Mouse (Mus musculus) hindbrain, embryonic 11.5 days (tissue): ENCODE measurements around the gene Muc13. TPM values are rescaled to one million over a fixed set of nuclear protein-coding genes. Genes with fewer than 3 reads are reported as not detected.

Experiments
- ATAC-seq: fragments of 200-750 bp; cut with Nextera tagmentation; 2 replicates; pipeline ENCODE4 v1.8.0; 2017; ENCODE audit warnings: mild to moderate bottlenecking, moderate TSS enrichment, moderate library complexity; ENCODE audit not compliant: low FRiP score
- DNase-seq: peaks from one replicate; pipeline ENCODE4 v3.0.0-alpha.2; 2015; ENCODE audit warnings: low spot score
- H3K27ac ChIP-seq: fragments of 300-500 bp; sonication (generic); 2 replicates; pipeline ENCODE4 v1.5.1; 2014; ENCODE audit warnings: mild to moderate bottlenecking, low read depth, low read length
- H3K27me3 ChIP-seq: fragments of 300-500 bp; sonication (generic); 2 replicates; pipeline ENCODE4 v1.6.1; 2014; ENCODE audit warnings: mild to moderate bottlenecking, low read length, moderate library complexity, mixed read lengths; ENCODE audit not compliant: control insufficient read depth, insufficient read depth
- H3K36me3 ChIP-seq: fragments of 300-500 bp; sonication (generic); 2 replicates; pipeline ENCODE4 v1.6.1; 2014; ENCODE audit warnings: mild to moderate bottlenecking, low read length, moderate library complexity, mixed read lengths; ENCODE audit not compliant: control insufficient read depth, insufficient read depth
- H3K4me1 ChIP-seq: fragments of 300-500 bp; sonication (generic); replicated peaks from 2 replicates; pipeline ENCODE4 v1.6.1; 2014; ENCODE audit warnings: low read length, mixed read lengths; ENCODE audit not compliant: control insufficient read depth, insufficient read depth
- H3K4me2 ChIP-seq: fragments of 300-500 bp; sonication (generic); replicated peaks from 2 replicates; pipeline ENCODE4 v1.6.1; 2014; ENCODE audit warnings: mild to moderate bottlenecking, low read depth, low read length
- H3K4me3 ChIP-seq: fragments of 300-500 bp; sonication (generic); 2 replicates; pipeline ENCODE4 v1.5.1; 2014; ENCODE audit warnings: low read depth, low read length
- H3K9ac ChIP-seq: fragments of 300-500 bp; sonication (generic); 2 replicates; pipeline ENCODE4 v1.6.1; 2014; ENCODE audit warnings: low read depth, low read length
- H3K9me3 ChIP-seq: fragments of 300-500 bp; sonication (generic); 2 replicates; pipeline ENCODE4 v1.6.1; 2016; ENCODE audit warnings: low read length; ENCODE audit not compliant: control insufficient read depth
- WGBS: fragments of 180-500 bp; shearing (Covaris S2); extraction: QIAGEN DNeasy Blood & Tissue Kit; methylation state at CpG from one replicate; pipeline ENCODE4 v1.1.7; 2014; 5-methylcytosine and 5-hydroxymethylcytosine counted together
- polyA plus RNA-seq: library from polyadenylated mRNA; unstranded; fragments of >200 nt; fragmentation: Nextera tagmentation; extraction: Ambion mirVana; gene quantifications from 2 replicates; pipeline ENCODE4 v1.2.1, GENCODE M21; 2014

Gene Muc13
- polyA plus RNA-seq, result 0.08 and 0.14 TPM in 2 replicates

GRCm38 (mm10) chr16:33793846-33794791, at the start of gene Muc13:
Muc13 (plus strand) TSS chr16:33794037.
- 89% methylated on average over 10 of the region's 10 CpGs for WGBS
- H3K27ac ChIP-seq, result no peak within 1 kb of the TSS
- no peak within 1 kb of the TSS for H3K4me2 ChIP-seq
- H3K4me3 ChIP-seq, result no peak within 1 kb of the TSS
- no peak within 1 kb of the TSS for H3K9ac ChIP-seq
- no peak for DNase-seq
- no peaks in the 10 kb centered on the region for H3K9me3 ChIP-seq
- no peaks in the 10 kb centered on the region for H3K4me1 ChIP-seq
- H3K36me3 ChIP-seq, result no peaks in the 10 kb centered on the region
- ATAC-seq, result no peak
- H3K27me3 ChIP-seq, result no peaks in the 10 kb centered on the region

- no peaks in the 10 kb centered on the region for H3K27me3 ChIP-seq
- H3K9me3 ChIP-seq, result no peaks in the 10 kb centered on the region
- H3K4me2 ChIP-seq, result no peak overlapping the region
- DNase-seq (peak; percentile 55), ATAC-seq (no peak)
- H3K9ac ChIP-seq, result no peak overlapping the region
- no peak overlapping the region for H3K27ac ChIP-seq
- H3K4me1 ChIP-seq, result no peaks in the 10 kb centered on the region; the same call in 1 of the 2 replicates
- no peak overlapping the region for H3K4me3 ChIP-seq
- 0 out of 2 replicates have a peak, but pooled peaks cover 2% of the 10 kb centered on the region for H3K36me3 ChIP-seq
- WGBS, result 68% methylated on average over 7 of the region's 7 CpGs
These were observed 49.0 kb upstream of the Muc13 start for GRCm38 (mm10) chr16:33744622-33745419.

- Histone ChIP-seq H3K9me3 (no peaks in the 10 kb centered on the region), H3K9ac (no peak overlapping the region), H3K27ac (no peak overlapping the region), H3K36me3 (0 out of 2 replicates have a peak, but pooled peaks cover 2% of the 10 kb centered on the region), H3K4me2 (no peak overlapping the region), H3K4me3 (no peak overlapping the region), H3K27me3 (no peaks in the 10 kb centered on the region), H3K4me1 (no peaks in the 10 kb centered on the region; the same call in 1 of the 2 replicates)
- DNase-seq (no peak), ATAC-seq (no peak)
- 92% methylated on average over 7 of the region's 7 CpGs for WGBS
These were observed 48.4 kb upstream of the Muc13 start for GRCm38 (mm10) chr16:33745457-33745856.

GRCm38 (mm10) chr16:33746074-33746676, 47.7 kb upstream of the Muc13 start:
- Histone ChIP-seq H3K9me3 (no peaks in the 10 kb centered on the region), H3K4me1 (no peaks in the 10 kb centered on the region; the same call in 1 of the 2 replicates), H3K4me2 (no peak overlapping the region), H3K36me3 (0 out of 2 replicates have a peak, but pooled peaks cover 3% of the 10 kb centered on the region), H3K4me3 (no peak overlapping the region), H3K9ac (no peak overlapping the region), H3K27me3 (no peaks in the 10 kb centered on the region), H3K27ac (no peak overlapping the region)
- ATAC-seq (no peak), DNase-seq (no peak)
- 87% methylated on average over 10 of the region's 10 CpGs for WGBS

GRCm38 (mm10) chr16:33747346-33747954, 46.4 kb upstream of the Muc13 start:
- Histone ChIP-seq H3K4me3 (no peak overlapping the region), H3K36me3 (0 out of 2 replicates have a peak, but pooled peaks cover 5% of the 10 kb centered on the region), H3K4me1 (no peaks in the 10 kb centered on the region), H3K27ac (no peak overlapping the region), H3K4me2 (no peak overlapping the region), H3K9me3 (no peaks in the 10 kb centered on the region), H3K9ac (no peak overlapping the region), H3K27me3 (no peaks in the 10 kb centered on the region)
- DNase-seq (no peak), ATAC-seq (no peak)
- WGBS, result 73% methylated on average over 7 of the region's 7 CpGs

- Histone ChIP-seq H3K27ac (no peak overlapping the region), H3K36me3 (0 out of 2 replicates have a peak, but pooled peaks cover 5% of the 10 kb centered on the region), H3K4me3 (no peak overlapping the region), H3K4me2 (no peak overlapping the region), H3K9ac (no peak overlapping the region), H3K9me3 (no peaks in the 10 kb centered on the region), H3K27me3 (no peaks in the 10 kb centered on the region), H3K4me1 (no peaks in the 10 kb centered on the region)
- WGBS, result 92% methylated on average over 2 of the region's 2 CpGs
- no peak for ATAC-seq
- no peak for DNase-seq
These were observed 45.8 kb upstream of the Muc13 start for GRCm38 (mm10) chr16:33747994-33748393.

- Histone ChIP-seq H3K4me3 (no peak overlapping the region), H3K9ac (no peak overlapping the region), H3K9me3 (no peaks in the 10 kb centered on the region), H3K4me1 (no peaks in the 10 kb centered on the region), H3K27me3 (no peaks in the 10 kb centered on the region), H3K4me2 (no peak overlapping the region), H3K36me3 (0 out of 2 replicates have a peak, but pooled peaks cover 5% of the 10 kb centered on the region), H3K27ac (no peak overlapping the region)
- no peak for DNase-seq
- ATAC-seq, result no peak
- WGBS, result 38% methylated on average over 13 of the region's 13 CpGs
These were observed 42.7 kb upstream of the Muc13 start for GRCm38 (mm10) chr16:33751152-33751551.

- H3K4me2 ChIP-seq, result no peak overlapping the region
- H3K9ac ChIP-seq, result no peak overlapping the region
- no peak overlapping the region for H3K27ac ChIP-seq
- DNase-seq (no peak), ATAC-seq (no peak)
- H3K36me3 ChIP-seq, result 0 out of 2 replicates have a peak, but pooled peaks cover 5% of the 10 kb centered on the region
- H3K4me1 ChIP-seq, result no peaks in the 10 kb centered on the region
- H3K9me3 ChIP-seq, result no peaks in the 10 kb centered on the region
- no peaks in the 10 kb centered on the region for H3K27me3 ChIP-seq
- 63% methylated on average over 12 of the region's 12 CpGs for WGBS
- H3K4me3 ChIP-seq, result no peak overlapping the region
These were observed 42.2 kb upstream of the Muc13 start for GRCm38 (mm10) chr16:33751590-33751989.
